Mouse (Mus musculus) hindbrain, embryonic 14.5 days (tissue): ENCODE results near the gene Lpp. TPM values are rescaled to one million over a fixed set of nuclear protein-coding genes. Genes with fewer than 3 reads are reported as not detected.

Experiments used
- ATAC-seq: fragments of 200-750 bp; cut with Nextera tagmentation; 2 replicates; pipeline ENCODE4 v1.8.0; 2017; ENCODE audit warnings: moderate number of reproducible peaks, mild to moderate bottlenecking, moderate TSS enrichment, moderate library complexity; ENCODE audit not compliant: low FRiP score
- DNase-seq: peaks from one replicate; pipeline ENCODE4 v3.0.0-alpha.2; 2015; ENCODE audit warnings: low spot score
- H3K27ac ChIP-seq: fragments of 300-500 bp; sonication (generic); 2 replicates; pipeline ENCODE4 v1.5.1; 2014; ENCODE audit warnings: mild to moderate bottlenecking, moderate library complexity
- H3K27me3 ChIP-seq: fragments of 300-500 bp; sonication (generic); 2 replicates; pipeline ENCODE4 v1.6.1; 2014; ENCODE audit warnings: mild to moderate bottlenecking, low read length, mixed read lengths; ENCODE audit not compliant: control insufficient read depth, insufficient read depth
- H3K36me3 ChIP-seq: fragments of 300-500 bp; sonication (generic); replicated peaks from 2 replicates; pipeline ENCODE4 v1.6.1; 2014; ENCODE audit not compliant: control insufficient read depth, insufficient read depth
- H3K4me1 ChIP-seq: fragments of 300-500 bp; sonication (generic); replicated peaks from 2 replicates; pipeline ENCODE4 v1.6.1; 2014; ENCODE audit warnings: antibody characterized with exemption, low read length, mixed read lengths; ENCODE audit not compliant: control insufficient read depth, insufficient read depth
- H3K4me2 ChIP-seq: fragments of 300-500 bp; sonication (generic); replicated peaks from 2 replicates; pipeline ENCODE4 v1.6.1; 2014; ENCODE audit warnings: mild to moderate bottlenecking, moderate library complexity
- H3K4me3 ChIP-seq: fragments of 300-500 bp; sonication (generic); replicated peaks from 2 replicates; pipeline ENCODE4 v1.5.1; 2014; ENCODE audit warnings: mild to moderate bottlenecking, low read length
- H3K9ac ChIP-seq: fragments of 300-500 bp; sonication (generic); 2 replicates; pipeline ENCODE4 v1.6.1; 2014
- H3K9me3 ChIP-seq: fragments of 300-500 bp; sonication (generic); 2 replicates; pipeline ENCODE4 v1.6.1; 2016; ENCODE audit warnings: low read length; ENCODE audit not compliant: control insufficient read depth
- WGBS: fragments of 180-500 bp; shearing (Covaris S2); extraction: QIAGEN DNeasy Blood & Tissue Kit; methylation state at CpG from one replicate; pipeline ENCODE4 v1.1.7; 2014; 5-methylcytosine and 5-hydroxymethylcytosine counted together
- polyA plus RNA-seq: library from polyadenylated mRNA; unstranded; fragments of >200 nt; fragmentation: Nextera tagmentation; extraction: Ambion mirVana; gene quantifications from 2 replicates; pipeline ENCODE4 v1.2.1, GENCODE M21; 2014

Gene Lpp
- polyA plus RNA-seq, 1 experiment from 2014 or later = 13.0 TPM

DNA sequence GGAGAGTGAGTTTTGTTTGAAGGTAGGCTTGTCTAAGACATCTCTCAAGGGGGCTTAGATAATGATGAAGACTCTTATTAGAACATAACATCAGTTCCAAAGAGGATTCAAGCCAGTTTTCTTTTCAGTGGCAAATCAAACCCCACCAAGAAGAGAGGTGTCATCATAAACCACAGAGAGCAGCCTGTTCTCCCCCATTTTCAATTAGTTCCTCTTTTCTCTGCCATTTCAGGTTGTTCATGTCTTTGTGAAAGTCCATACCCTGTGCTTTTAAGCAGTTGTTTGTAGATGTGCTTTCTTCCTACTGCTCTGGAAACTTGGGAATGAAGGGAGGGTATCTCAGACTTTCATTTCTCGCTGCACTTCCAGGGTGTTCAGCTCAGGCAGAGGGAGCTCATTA, 571.0 kb downstream of the Lpp start:
- no peaks in the 10 kb centered on the region for H3K36me3 ChIP-seq
- DNase-seq (no peak), ATAC-seq (no peak)
- H3K9me3 ChIP-seq = no peaks in the 10 kb centered on the region
- H3K4me1 ChIP-seq = no peaks in the 10 kb centered on the region
- H3K27ac ChIP-seq = no peak overlapping the region
- WGBS = 79% methylated on average over 1 of the region's 1 CpGs
- no peak overlapping the region for H3K9ac ChIP-seq
- H3K4me2 ChIP-seq = no peak overlapping the region
- no peaks in the 10 kb centered on the region for H3K27me3 ChIP-seq
- H3K4me3 ChIP-seq = no peak overlapping the region

DNA sequence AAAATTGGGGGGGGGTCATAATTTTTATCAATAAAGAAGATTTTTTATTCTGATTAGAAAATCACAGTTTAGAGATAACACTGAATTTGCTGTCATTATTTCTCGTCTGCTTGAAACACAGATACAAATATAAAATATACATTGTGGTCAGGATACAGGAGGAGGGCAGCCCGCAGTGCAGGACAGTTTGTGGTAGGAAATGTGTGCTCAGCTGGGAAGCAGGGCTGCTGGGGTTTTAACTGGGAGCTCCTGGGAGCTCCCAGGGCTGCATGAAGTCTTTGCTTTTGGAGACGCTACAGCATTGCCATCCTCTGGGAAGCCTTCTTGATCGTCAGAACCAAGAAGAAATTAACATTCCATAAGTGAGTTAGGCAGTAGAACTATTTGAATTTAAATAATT, 571.8 kb downstream of the Lpp start:
- Histone ChIP-seq H3K4me3 (no peak overlapping the region), H3K27ac (no peak overlapping the region), H3K9ac (no peak overlapping the region), H3K4me1 (no peaks in the 10 kb centered on the region), H3K9me3 (no peaks in the 10 kb centered on the region), H3K4me2 (no peak overlapping the region), H3K27me3 (no peaks in the 10 kb centered on the region), H3K36me3 (no peaks in the 10 kb centered on the region)
- DNase-seq (no peak), ATAC-seq (no peak)
- WGBS = 77% methylated on average over 4 of the region's 4 CpGs

DNA sequence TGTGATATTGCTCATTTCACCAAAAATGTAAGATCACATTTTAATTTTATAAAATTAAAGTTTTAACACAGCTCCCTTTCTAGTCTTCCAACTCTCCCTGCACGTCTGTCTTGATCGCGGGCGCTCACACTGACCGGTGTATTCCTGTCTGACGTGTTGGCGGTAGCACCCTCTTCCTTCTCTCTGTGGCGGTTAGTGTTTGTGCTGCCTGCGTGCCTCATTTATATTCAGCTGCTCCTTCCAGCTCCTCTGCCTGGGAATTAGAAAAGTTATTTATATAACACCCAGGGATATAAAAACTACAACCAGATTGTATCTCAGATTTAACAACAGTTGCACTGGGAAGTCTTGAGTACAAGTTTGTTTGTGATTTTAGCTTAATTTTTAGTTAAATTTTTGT, 573.2 kb downstream of the Lpp start:
- H3K36me3 ChIP-seq = no peaks in the 10 kb centered on the region
- no peak overlapping the region for H3K4me2 ChIP-seq
- no peak overlapping the region for H3K27ac ChIP-seq
- H3K4me1 ChIP-seq = no peaks in the 10 kb centered on the region
- no peak overlapping the region for H3K9ac ChIP-seq
- no peaks in the 10 kb centered on the region for H3K27me3 ChIP-seq
- ATAC-seq (no peak), DNase-seq (no peak)
- WGBS = 89% methylated on average over 9 of the region's 9 CpGs
- H3K4me3 ChIP-seq = no peak overlapping the region
- no peaks in the 10 kb centered on the region for H3K9me3 ChIP-seq

DNA sequence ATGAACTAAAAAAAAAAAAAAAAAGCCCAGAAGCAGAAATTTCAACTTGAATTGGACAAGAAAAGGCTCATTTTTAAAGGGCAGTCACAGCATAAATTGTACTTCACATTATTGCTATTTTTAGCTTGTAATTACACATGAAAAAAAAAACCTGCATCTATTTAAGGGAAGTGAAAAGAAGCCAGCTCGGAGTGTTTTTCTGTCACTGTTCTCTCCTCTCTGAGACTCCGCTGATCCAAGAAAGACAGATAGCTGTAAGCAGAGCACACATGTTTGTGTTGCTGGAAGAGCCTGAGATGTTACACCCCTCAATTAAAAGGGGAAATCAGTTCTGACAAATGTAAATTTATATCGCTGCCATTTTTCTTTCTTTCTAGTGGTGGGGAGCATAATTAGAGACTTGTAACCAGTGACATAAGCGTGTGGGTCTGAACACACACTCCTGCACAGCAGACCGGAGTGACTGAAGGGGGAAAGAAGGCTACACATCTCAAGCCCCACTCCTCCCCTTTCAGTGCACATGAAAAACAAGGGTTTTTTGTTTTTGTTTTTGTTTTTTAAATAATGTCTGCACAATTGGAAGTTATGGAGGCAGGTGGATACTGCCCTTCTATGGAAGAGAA, 579.8 kb downstream of the Lpp start:
- Histone ChIP-seq H3K9me3 (no peaks in the 10 kb centered on the region), H3K27ac (no peak overlapping the region), H3K36me3 (no peaks in the 10 kb centered on the region), H3K4me3 (no peak overlapping the region), H3K4me2 (no peak overlapping the region), H3K4me1 (no peaks in the 10 kb centered on the region), H3K9ac (no peak overlapping the region), H3K27me3 (no peaks in the 10 kb centered on the region)
- no peak for ATAC-seq
- no peak for DNase-seq
- WGBS = 74% methylated on average over 5 of the region's 5 CpGs

DNA sequence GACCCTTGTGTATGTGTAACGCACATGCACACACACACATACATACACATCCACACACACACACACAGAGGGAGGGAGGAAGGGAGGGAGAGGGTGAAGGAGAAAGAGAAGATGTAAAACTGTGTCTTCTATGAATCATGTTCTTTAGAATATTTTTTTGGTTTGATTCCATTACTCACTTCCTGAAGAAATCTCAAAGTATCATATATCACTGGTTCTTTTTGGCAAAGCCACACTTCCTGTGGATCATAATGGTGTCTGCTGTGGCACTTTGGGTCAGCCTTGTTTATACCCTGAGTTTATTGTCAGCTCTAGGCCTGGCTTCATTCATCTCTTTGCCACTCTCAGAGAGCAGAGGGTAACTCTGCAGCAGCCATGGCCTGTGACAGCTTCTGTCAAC, 584.5 kb downstream of the Lpp start:
- DNase-seq (no peak), ATAC-seq (no peak)
- no peak overlapping the region for H3K4me2 ChIP-seq
- no peak overlapping the region for H3K9ac ChIP-seq
- no peaks in the 10 kb centered on the region for H3K9me3 ChIP-seq
- H3K27ac ChIP-seq = no peak overlapping the region
- H3K36me3 ChIP-seq = no peaks in the 10 kb centered on the region
- no peak overlapping the region for H3K4me3 ChIP-seq
- no peaks in the 10 kb centered on the region for H3K4me1 ChIP-seq
- no peaks in the 10 kb centered on the region for H3K27me3 ChIP-seq
- 86% methylated on average over 1 of the region's 1 CpGs for WGBS

DNA sequence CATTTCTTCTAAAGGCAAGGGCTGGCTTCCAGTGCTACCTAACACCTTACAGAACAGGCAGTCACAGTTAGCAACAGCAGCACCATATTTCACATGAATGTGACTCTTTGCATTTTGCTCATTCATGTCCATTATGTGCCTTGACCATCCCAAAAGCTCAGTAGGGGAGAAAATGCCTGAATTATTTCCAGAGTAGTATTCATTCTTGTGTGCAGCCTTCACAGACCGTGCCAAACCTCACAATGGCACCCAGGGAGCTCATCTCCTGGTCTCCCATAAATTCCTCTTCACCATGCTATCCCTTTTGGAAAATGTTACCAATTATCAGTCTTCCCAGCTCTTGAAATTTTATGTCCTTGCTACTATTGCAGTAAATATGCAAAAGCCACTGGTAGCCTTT, 584.9 kb downstream of the Lpp start:
- no peak overlapping the region for H3K27ac ChIP-seq
- H3K9me3 ChIP-seq = no peaks in the 10 kb centered on the region
- no peaks in the 10 kb centered on the region for H3K36me3 ChIP-seq
- H3K27me3 ChIP-seq = no peaks in the 10 kb centered on the region
- H3K9ac ChIP-seq = no peak overlapping the region
- DNase-seq (no peak), ATAC-seq (no peak)
- no peak overlapping the region for H3K4me3 ChIP-seq
- 33% methylated on average over 1 of the region's 1 CpGs for WGBS
- H3K4me2 ChIP-seq = no peak overlapping the region
- no peaks in the 10 kb centered on the region for H3K4me1 ChIP-seq

DNA sequence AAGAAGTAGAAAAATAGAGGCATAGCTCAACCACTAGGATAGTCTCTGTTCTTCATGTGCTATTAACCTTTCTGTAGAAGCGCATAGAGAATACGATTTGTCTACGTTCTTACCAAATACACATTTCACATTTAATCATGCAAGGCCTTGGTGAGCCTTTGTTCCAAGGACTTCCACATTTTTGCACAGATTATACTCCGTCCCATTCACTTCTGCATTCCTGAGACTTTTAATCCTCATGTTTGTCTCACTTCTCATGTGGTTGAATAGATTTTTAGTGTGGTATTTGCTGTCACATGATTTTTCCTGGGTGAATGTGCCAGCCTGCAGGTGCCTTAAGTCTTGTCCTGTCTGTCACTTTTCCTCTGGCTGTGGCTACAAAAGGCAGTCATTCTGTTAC, 586.1 kb downstream of the Lpp start:
- no peaks in the 10 kb centered on the region for H3K27me3 ChIP-seq
- no peak overlapping the region for H3K27ac ChIP-seq
- no peak overlapping the region for H3K9ac ChIP-seq
- no peaks in the 10 kb centered on the region for H3K36me3 ChIP-seq
- no peaks in the 10 kb centered on the region for H3K4me1 ChIP-seq
- WGBS = 87% methylated on average over 4 of the region's 4 CpGs
- no peak for DNase-seq
- no peak overlapping the region for H3K4me2 ChIP-seq
- no peak for ATAC-seq
- no peaks in the 10 kb centered on the region for H3K9me3 ChIP-seq
- H3K4me3 ChIP-seq = no peak overlapping the region

DNA sequence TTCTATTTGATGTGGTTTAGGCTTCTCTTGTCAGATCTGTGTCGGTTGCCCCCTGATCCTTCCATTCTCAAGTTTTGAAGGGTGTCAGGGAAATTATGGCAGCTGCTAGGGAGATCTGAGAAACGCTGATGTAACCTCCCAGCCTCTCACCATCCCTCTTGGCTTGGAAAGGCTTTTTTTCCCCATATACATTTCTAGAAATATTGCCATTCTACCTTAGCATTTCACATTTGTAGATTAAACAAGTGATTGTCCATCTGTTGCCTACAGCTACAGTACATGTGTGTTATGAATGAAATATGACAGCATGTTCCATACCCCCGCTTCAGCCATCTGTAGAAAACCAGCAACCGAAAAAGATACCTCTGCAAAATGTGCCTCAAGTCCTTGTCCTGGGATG, 589.5 kb downstream of the Lpp start:
- ATAC-seq (no peak), DNase-seq (no peak)
- no peaks in the 10 kb centered on the region for H3K27me3 ChIP-seq
- no peaks in the 10 kb centered on the region for H3K36me3 ChIP-seq
- H3K4me1 ChIP-seq = no peaks in the 10 kb centered on the region
- H3K4me3 ChIP-seq = no peak overlapping the region
- no peak overlapping the region for H3K9ac ChIP-seq
- no peak overlapping the region for H3K27ac ChIP-seq
- no peaks in the 10 kb centered on the region for H3K9me3 ChIP-seq
- 80% methylated on average over 4 of the region's 4 CpGs for WGBS
- no peak overlapping the region for H3K4me2 ChIP-seq

DNA sequence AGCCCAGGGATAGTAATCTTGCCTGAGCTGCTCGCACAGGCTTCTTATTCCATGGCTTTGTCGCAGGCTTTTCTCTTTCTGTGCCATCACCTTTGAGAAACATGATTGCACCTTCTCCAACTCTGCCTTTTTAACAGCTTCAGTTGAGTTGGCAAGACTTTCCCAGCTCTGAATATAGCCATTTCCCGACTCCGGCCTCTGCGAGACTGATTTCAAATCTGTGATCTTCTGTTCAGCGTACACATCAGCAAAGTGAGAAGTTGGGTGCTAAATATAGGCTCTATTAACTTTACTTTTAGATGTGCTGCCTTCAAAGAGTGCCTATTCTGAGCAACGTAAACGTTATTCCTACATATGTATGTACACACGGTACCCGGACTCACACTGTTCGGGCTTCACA, 597.0 kb downstream of the Lpp start:
- ATAC-seq (no peak), DNase-seq (no peak)
- no peaks in the 10 kb centered on the region for H3K36me3 ChIP-seq
- H3K4me2 ChIP-seq = no peak overlapping the region
- H3K27ac ChIP-seq = no peak overlapping the region
- H3K4me3 ChIP-seq = no peak overlapping the region
- no peaks in the 10 kb centered on the region for H3K9me3 ChIP-seq
- H3K4me1 ChIP-seq = no peaks in the 10 kb centered on the region
- no peak overlapping the region for H3K9ac ChIP-seq
- WGBS = 92% methylated on average over 11 of the region's 11 CpGs
- H3K27me3 ChIP-seq = no peaks in the 10 kb centered on the region

DNA sequence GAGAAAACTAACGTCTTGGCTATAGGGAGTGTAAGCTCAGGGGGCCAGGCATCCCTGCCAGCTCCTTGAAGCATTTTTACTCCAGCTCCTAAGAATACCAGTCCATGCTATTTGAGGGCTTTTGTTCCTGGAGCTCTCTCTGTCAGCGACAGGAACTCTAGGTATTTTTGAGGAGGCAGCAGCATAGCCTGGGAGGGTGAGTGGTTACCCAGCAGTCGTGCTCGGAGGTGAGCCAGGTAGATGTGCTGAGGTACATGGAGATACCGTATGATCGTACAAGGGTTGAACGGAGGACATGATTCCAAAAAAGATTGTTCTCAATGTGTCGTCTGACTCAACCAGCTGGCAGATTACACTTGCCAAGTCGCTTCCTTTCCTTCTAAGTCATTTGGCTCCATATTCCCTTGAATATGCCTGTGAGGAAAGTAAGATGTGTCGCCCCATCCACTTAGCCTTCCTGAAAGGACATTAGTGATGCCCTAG, 597.8 kb downstream of the Lpp start:
- WGBS = 84% methylated on average over 10 of the region's 10 CpGs
- Histone ChIP-seq H3K9me3 (no peaks in the 10 kb centered on the region), H3K9ac (no peak overlapping the region), H3K4me3 (no peak overlapping the region), H3K4me1 (no peaks in the 10 kb centered on the region), H3K36me3 (no peaks in the 10 kb centered on the region), H3K27me3 (no peaks in the 10 kb centered on the region), H3K4me2 (no peak overlapping the region), H3K27ac (no peak overlapping the region)
- DNase-seq = no peak
- ATAC-seq = no peak
